Mouse (Mus musculus): Measurements from ENCODE around the gene Terb1.

GRCm38 (mm10) chr8:104414204-104414603 is 95.5 kb downstream of the Terb1 start:
- TF ChIP-seq CTCF (conservative IDR thresholded peaks at IDR 0.05; ENCODE audit: low read length): no peak
- TF ChIP-seq NANOG (IDR thresholded peaks at IDR 0.05; ENCODE audit: borderline replicate concordance, low read length): no peak
- TF ChIP-seq POU5F1 (IDR thresholded peaks at IDR 0.05; ENCODE audit: borderline replicate concordance, low read length): no peak
